Mouse (Mus musculus) testis, postnatal 10 days (tissue): ENCODE results near the gene Hoxc6.

Experiments
- DNase-seq: peaks from one replicate; pipeline ENCODE4 v3.0.0; 2021; ENCODE audit warnings: low spot score

Gene Hoxc6

GRCm38 (mm10) chr15:102990461-102991397, 7.3 kb upstream of the Hoxc6 start, which contains the start of gene Hoxc8:
Gene Hoxc8, plus strand, starts transcription at chr15:102990607.
- peak; percentile 68 for DNase-seq

GRCm38 (mm10) chr15:102991782-102992181, 6.3 kb upstream of the Hoxc6 start:
- no peak for DNase-seq

GRCm38 (mm10) chr15:102992206-102992605, 5.9 kb upstream of the Hoxc6 start:
- no peak for DNase-seq

GRCm38 (mm10) chr15:102992863-102993262, 5.2 kb upstream of the Hoxc6 start:
- DNase-seq, result no peak

GRCm38 (mm10) chr15:102996548-102996947, 1.5 kb upstream of the Hoxc6 start:
- DNase-seq, result no peak

- DNase-seq, result no peak
These were observed 626 bp upstream of the Hoxc6 start for GRCm38 (mm10) chr15:102997431-102997830.

GRCm38 (mm10) chr15:102998608-102999182, 638 bp downstream of the Hoxc6 start:
- DNase-seq, result no peak

- peak; percentile 88 for DNase-seq
These were observed 1.2 kb downstream of the Hoxc6 start for GRCm38 (mm10) chr15:102999183-102999831.

GRCm38 (mm10) chr15:102999955-103000354, 1.9 kb downstream of the Hoxc6 start:
- DNase-seq, result no peak

GRCm38 (mm10) chr15:103000501-103000901, 2.4 kb downstream of the Hoxc6 start:
- no peak for DNase-seq

- no peak for DNase-seq
These were observed 3.3 kb downstream of the Hoxc6 start for GRCm38 (mm10) chr15:103001370-103001769.

- DNase-seq, result peak; percentile 65
These were observed 4.1 kb downstream of the Hoxc6 start for GRCm38 (mm10) chr15:103002156-103002555.

GRCm38 (mm10) chr15:103002821-103003448, 4.9 kb downstream of the Hoxc6 start:
- no peak for DNase-seq

- no peak for DNase-seq
These were observed 7.3 kb downstream of the Hoxc6 start for GRCm38 (mm10) chr15:103005308-103005707.

GRCm38 (mm10) chr15:103005797-103006196, 7.7 kb downstream of the Hoxc6 start:
- no peak for DNase-seq

- DNase-seq, result no peak
These were observed 8.3 kb downstream of the Hoxc6 start for GRCm38 (mm10) chr15:103006326-103006725.

- DNase-seq, result no peak
These were observed 11.4 kb downstream of the Hoxc6 start for GRCm38 (mm10) chr15:103009265-103010111.

GRCm38 (mm10) chr15:103010112-103010846, 12.2 kb downstream of the Hoxc6 start:
- no peak for DNase-seq

GRCm38 (mm10) chr15:103010847-103011555, 12.9 kb downstream of the Hoxc6 start:
- no peak for DNase-seq

- DNase-seq, result peak; percentile 64
These were observed 13.9 kb downstream of the Hoxc6 start for GRCm38 (mm10) chr15:103011928-103012486.
